Mouse (Mus musculus) Patski (cell line): ENCODE measurements at regions not wholly inside any gene's neighbourhood (a gene's known extent, or its start where the extent isn't known, plus 50 kb on each side); places are given as distances from the start of the nearest gene placed in this dataset.

Experiments
- ATAC-seq: fragments of 100-300 bp; one replicate; pipeline ENCODE4 v1.8.0; 2021
- CTCF ChIA-PET: fragments of 350-600 bp; sonication (Branson Sonifier 250); formaldehyde crosslinking; loops from one replicate; lab custom pipeline; 2022; ENCODE audit warnings: inconsistent platforms; lab: Charles Lee
- POLR2A ChIA-PET: fragments of 350-600 bp; sonication (Branson Sonifier 250); formaldehyde crosslinking; loops from one replicate; lab custom pipeline; 2022; ENCODE audit warnings: antibody characterized with exemption, inconsistent platforms; lab: Charles Lee
- DNase-seq: peaks from one replicate; pipeline ENCODE4 v3.0.0-alpha.2; 2011; ENCODE audit warnings: low read depth, low spot score
- H3K27me3 ChIP-seq: fragments of 371-371 bp; one replicate; pipeline ENCODE4 v1.5.1; 2021
- CTCF ChIP-seq: fragments of 100-300 bp; IDR thresholded peaks from one replicate; pipeline ENCODE4 v1.5.1; 2021
- in situ Hi-C: fragments of 300-500 bp; cut with MboI; formaldehyde crosslinking; loops from 3 replicates; pipeline ENCODE4 v1.11.1; 2018; ENCODE audit warnings: low pct_unique_long_range_greater_than_20kb, mixed read lengths

- CTCF ChIA-PET = no interaction called here
- in situ Hi-C loops = no loop called here
- H3K27me3 ChIP-seq = no peaks in the 10 kb centered on the region
- no peak for TF ChIP-seq CTCF
- POLR2A ChIA-PET = no interaction called here
- no peak for DNase-seq
- no peak for ATAC-seq
These were observed 434.3 kb upstream of the Tenm4 start for GRCm38 (mm10) chr7:95736716-95737115.

DNA sequence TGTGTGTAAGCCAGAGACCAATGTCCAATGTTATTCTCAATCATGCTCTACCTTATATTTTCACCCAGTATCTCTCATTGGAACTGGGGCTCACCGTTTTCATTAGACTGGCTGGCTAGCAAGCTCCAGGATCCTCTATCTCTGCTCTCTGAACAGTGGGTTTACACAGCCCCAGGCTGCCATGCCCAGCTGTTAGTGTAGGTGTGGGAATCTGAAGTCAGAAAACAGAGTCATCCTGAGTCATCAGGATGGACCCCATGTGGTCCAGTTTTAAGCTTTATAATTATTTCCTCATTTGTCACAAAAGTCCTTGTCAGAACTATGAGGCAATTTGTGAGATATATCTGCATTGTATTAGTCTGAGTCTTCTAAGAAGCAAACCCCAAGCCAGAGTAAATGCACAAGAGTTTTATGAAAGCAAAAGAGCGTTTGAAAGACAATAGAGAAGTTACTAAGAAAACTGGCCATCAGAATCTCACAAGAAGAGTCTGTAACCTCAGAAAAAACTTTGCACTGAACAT is 432.3 kb upstream of the Tenm4 start:
- peak; percentile 85 for ATAC-seq
- in situ Hi-C loops = no loop called here
- DNase-seq = peak; percentile 67
- no peak for TF ChIP-seq CTCF
- POLR2A ChIA-PET = no interaction called here
- H3K27me3 ChIP-seq = no peaks in the 10 kb centered on the region
- CTCF ChIA-PET = no interaction called here

DNA sequence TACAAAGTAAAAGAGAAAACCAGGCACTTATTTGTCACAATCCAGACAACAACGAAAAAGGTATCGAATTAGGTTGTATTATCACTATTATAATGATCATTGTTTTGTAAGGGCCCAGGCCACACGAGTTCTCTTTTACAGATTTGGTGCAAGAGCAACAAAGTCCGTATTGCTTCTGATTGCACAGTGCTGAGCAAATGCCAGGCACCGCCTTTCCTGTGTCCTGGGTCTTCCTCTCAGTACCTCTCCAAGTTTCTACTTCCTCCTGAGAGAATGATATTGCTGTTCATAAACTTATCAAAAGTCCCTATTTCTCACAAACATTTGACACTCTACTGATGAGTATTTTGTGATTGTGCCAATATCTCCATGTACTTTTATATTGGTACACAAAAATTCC is 431.3 kb upstream of the Tenm4 start:
- no peak for DNase-seq
- H3K27me3 ChIP-seq = no peaks in the 10 kb centered on the region
- POLR2A ChIA-PET = no interaction called here
- no peak for ATAC-seq
- no peak for TF ChIP-seq CTCF
- in situ Hi-C loops = no loop called here
- CTCF ChIA-PET = no interaction called here

DNA sequence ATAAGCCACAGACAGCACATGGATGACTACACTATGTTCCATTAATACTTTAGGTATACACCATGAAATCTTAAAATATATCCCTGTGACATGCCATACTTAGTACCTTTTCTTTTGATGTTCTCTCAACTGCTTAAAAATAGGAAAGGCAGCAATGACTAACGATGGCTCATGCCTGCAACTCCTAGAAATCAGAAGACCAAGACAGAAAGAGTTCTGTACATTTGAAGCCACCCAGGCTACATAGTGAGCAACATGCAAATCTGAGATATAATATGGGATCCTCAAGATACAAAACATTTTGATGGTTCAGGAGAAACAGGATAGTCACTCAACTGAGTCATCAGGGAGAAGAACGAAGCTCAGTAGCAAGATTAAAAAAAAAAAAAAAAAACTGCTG is 412.7 kb upstream of the Tenm4 start:
- ATAC-seq (no peak), DNase-seq (no peak)
- TF ChIP-seq CTCF = no peak
- H3K27me3 ChIP-seq = no peaks in the 10 kb centered on the region
- ChIA-PET POLR2A (no interaction called here), CTCF (no interaction called here)
- in situ Hi-C loops = no loop called here

DNA sequence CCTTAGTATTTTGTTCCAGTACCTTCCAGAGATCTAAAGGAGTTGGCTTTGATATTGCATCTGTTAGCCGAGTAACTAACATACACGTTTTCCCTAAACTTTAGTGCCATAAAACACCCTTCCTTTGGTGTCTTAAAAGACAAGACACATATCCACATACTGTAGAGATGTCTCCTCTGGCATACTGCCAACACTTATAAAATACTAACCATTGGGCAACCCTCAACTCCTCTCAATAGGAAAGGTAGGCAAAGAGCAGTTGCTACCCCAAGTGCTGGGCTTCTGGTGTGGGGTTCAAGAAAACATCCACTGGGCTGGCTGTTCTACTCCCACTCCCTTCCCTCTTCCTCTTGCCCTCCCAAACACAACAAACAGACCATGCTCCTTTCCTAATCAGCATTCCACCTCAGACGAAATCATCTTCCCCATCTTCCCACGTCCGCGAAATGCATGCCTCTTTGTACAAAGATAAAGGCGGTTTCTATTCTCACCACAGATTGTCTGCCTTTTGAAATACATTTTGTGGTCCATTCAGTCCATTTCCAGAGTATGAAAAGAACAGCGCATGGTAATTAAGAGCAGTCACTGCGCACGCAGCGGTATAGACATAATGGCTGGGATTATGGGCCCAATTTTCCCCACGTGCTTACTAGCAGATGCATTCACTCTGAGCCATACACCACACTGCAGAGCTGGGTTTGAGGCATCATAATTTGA is 409.9 kb upstream of the Tenm4 start:
- ATAC-seq (no peak), DNase-seq (no peak)
- TF ChIP-seq CTCF = no peak
- POLR2A ChIA-PET = no interaction called here
- CTCF ChIA-PET = no interaction called here
- in situ Hi-C loops = no loop called here
- H3K27me3 ChIP-seq = no peaks in the 10 kb centered on the region

DNA sequence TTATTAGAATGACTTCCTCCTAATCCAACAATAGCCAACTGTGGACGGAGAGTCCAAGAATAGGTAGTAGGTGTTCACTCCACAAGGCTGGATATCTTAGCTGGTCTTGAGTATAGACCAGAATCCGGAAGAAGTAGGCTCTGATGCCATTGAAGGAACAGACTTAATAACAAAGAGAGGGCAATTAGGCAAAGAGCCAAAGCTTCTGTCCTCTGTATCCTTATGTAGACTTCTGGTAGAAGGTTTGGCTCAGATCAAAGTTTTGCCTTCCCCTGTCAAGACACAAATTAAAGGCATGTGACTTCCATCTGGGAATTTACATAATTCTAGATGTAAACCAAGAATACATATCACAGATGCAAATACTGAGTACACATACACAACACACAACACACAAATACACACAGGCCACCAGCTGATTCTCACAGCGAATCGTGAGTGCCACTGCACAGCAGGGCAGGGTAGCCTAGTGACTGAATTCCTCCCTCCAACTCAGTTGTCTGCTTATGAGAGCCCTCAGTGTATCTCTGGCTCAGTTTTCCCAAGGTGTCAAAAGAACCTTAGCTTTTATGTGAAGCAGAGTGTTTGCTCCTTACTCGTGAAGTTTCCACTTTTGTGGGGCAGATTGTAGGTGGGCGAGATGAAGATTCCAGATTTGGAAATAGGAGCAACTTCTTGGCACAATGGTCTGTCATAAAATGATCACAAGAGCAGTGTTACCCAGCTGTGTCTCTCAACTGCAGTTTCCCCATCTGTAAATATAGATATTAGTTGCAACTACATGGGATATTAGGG is 404.5 kb upstream of the Tenm4 start:
- DNase-seq = no peak
- ChIA-PET CTCF (interaction anchor here (1.0 kb wide), 1 partner anchor 13 kb away, joined by 4 read pairs; no protein-coding TSS in a partner anchor), POLR2A (no interaction called here)
- no peaks in the 10 kb centered on the region for H3K27me3 ChIP-seq
- in situ Hi-C loops = no loop called here
- no peak for ATAC-seq
- no peak for TF ChIP-seq CTCF

DNA sequence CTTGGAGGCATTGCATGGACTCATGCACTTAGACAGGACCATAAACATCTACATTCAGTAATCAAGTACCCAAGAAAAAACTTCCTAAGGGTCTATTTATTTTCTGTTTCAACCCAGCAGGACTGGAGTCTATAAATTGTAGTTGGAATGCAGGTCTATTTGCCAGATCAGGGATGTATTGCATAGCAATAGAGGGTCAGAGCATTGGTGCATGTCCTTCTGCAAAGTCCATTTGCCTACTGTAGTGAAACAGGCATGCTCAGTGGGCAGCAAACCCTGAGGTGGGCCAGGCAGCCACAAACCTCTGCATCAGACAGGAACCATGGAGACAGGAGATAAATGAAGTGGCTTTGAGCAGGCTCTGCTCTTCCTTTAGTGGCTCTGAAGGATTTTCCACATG is 386.5 kb upstream of the Tenm4 start:
- in situ Hi-C loops = loop anchor here (25.0 kb wide), 1 partner anchor 97 kb away; no protein-coding TSS in a partner anchor
- peak; percentile 65 for ATAC-seq
- ChIA-PET CTCF (interaction anchor here (1.0 to 1.5 kb wide), 2 partner anchors 15 to 30 kb away, joined by 3 read pairs; no protein-coding TSS in a partner anchor), POLR2A (interaction anchor here (0.9 kb wide), 1 partner anchor 41 kb away, joined by 3 read pairs; no protein-coding TSS in a partner anchor)
- H3K27me3 ChIP-seq = no peaks in the 10 kb centered on the region
- no peak for TF ChIP-seq CTCF
- DNase-seq = peak; percentile 20

- ChIA-PET CTCF (interaction anchor here (0.9 to 1.0 kb wide), 2 partner anchors 10 to 32 kb away, joined by 3 to 4 read pairs; no protein-coding TSS in a partner anchor), POLR2A (interaction anchor here (0.7 kb wide), 1 partner anchor 983 kb away, joined by 9 read pairs; no protein-coding TSS in a partner anchor)
- in situ Hi-C loops = loop anchor here (25.0 kb wide), 1 partner anchor 100 kb away; no protein-coding TSS in a partner anchor
- TF ChIP-seq CTCF = no peak
- ATAC-seq = peak; percentile 18
- no peak for DNase-seq
- no peaks in the 10 kb centered on the region for H3K27me3 ChIP-seq
These were observed 383.5 kb upstream of the Tenm4 start for GRCm38 (mm10) chr7:95787543-95787942.

GRCm38 (mm10) chr7:95787951-95788350 is 383.1 kb upstream of the Tenm4 start:
- DNase-seq (peak; percentile 17), ATAC-seq (peak; percentile 59)
- TF ChIP-seq CTCF = no peak
- ChIA-PET CTCF (interaction anchor here (0.9 kb wide), 1 partner anchor 33 kb away, joined by 4 read pairs; no protein-coding TSS in a partner anchor), POLR2A (interaction anchor here (0.6 kb wide), 1 partner anchor 64 kb away, joined by 3 read pairs; no protein-coding TSS in a partner anchor)
- in situ Hi-C loops = loop anchor here (25.0 kb wide), 1 partner anchor 101 kb away; no protein-coding TSS in a partner anchor
- H3K27me3 ChIP-seq = no peaks in the 10 kb centered on the region

DNA sequence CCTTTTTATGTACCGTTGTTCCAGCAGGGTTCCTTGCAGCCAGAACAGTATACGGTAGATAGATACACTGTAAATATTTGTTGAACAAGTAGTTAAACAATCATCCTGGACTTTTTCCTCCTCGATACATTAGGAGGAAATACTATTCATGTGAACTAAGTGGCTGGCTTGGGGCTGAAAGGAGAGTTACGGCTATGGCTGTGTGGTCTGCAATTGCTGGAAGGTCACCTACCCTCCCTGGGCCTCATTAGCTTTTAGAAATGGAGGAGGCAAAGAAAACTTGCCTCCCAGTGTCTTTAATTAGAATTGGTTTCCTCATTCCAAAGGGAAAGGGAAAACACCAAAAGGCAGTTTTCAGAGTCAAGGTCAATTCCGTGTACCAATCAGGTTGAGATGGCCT is 381.6 kb upstream of the Tenm4 start:
- no peak for DNase-seq
- in situ Hi-C loops = loop anchor here (25.0 kb wide), 1 partner anchor 102 kb away; no protein-coding TSS in a partner anchor
- POLR2A ChIA-PET = no interaction called here
- H3K27me3 ChIP-seq = no peaks in the 10 kb centered on the region
- CTCF ChIA-PET = no interaction called here
- no peak for ATAC-seq
- no peak for TF ChIP-seq CTCF
